Mouse (Mus musculus) granulocyte monocyte progenitor cell, adult 5-6 weeks (primary cell): ENCODE measurements around the gene Notch3. TPM values are rescaled to one million over a fixed set of nuclear protein-coding genes. Genes with fewer than 3 reads are reported as not detected.
A peak's percentile ranks its signal among the peaks of the same experiment; 100 is the strongest.
"Not testable (repeated sequence)": the region's sequence is repeated elsewhere in the genome, so short reads cannot be mapped to it uniquely, and the experiment has no call there.

Source experiments
- ATAC-seq: replicated peaks from 2 replicates; pipeline ENCODE4 v1.8.0; 2016; ENCODE audit warnings: mild to moderate bottlenecking, moderate TSS enrichment, inconsistent platforms; ENCODE audit not compliant: poor library complexity, severe bottlenecking
- total RNA-seq, 2 experiments: library from RNA; stranded (forward) in 1 of 2; stranded (reverse) in 1 of 2; fragments of 200-712, 200-1000 nt in 1 of 2; fragments of >200 nt in 1 of 2; fragmentation: Nextera tagmentation in 1 of 2; gene quantifications; 2 replicates each; pipeline ENCODE4 v1.2.3; 2014 to 2017

Notch3 gene
- total RNA-seq, 2 experiments from 2014 or later = not detected

DNA sequence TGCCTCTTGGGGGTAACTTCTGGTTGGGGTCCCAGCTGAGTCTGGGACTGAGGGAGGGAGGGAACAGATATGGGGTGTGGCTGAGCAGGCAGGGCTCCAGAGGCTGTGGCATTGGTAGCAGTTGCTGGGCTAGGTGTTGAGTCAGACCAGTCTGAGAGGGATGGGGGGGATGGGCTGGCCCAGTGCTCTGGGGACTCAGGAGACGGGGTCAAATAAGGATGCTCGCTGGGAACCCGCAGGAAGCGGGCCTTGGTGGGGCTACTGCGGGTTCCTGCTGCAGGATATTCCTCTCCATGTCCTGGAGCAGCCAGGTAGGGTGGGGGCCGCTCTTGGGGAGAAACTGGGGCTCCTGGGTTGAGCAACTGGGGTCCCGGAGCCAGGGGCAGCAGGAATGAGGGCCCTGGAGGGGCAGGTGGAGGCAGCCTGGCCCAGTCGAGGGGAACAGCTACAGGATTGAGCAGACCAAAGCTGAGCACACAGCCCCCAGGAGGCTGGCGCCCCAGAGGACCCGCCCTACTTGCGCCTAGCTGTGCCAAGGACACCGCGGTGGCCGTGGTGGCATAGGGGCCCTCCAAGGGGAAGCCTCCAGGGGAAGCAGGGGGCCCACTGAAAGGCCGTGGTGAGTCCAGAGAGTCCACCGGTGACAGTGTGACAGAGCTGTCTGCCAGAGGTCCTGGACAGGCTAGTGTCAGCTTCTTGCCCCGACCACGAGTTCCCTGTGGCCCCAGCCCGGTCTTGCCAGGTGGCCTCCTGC, 44.6 kb downstream of the Notch3 start:
- peak; percentile 55 for ATAC-seq

DNA sequence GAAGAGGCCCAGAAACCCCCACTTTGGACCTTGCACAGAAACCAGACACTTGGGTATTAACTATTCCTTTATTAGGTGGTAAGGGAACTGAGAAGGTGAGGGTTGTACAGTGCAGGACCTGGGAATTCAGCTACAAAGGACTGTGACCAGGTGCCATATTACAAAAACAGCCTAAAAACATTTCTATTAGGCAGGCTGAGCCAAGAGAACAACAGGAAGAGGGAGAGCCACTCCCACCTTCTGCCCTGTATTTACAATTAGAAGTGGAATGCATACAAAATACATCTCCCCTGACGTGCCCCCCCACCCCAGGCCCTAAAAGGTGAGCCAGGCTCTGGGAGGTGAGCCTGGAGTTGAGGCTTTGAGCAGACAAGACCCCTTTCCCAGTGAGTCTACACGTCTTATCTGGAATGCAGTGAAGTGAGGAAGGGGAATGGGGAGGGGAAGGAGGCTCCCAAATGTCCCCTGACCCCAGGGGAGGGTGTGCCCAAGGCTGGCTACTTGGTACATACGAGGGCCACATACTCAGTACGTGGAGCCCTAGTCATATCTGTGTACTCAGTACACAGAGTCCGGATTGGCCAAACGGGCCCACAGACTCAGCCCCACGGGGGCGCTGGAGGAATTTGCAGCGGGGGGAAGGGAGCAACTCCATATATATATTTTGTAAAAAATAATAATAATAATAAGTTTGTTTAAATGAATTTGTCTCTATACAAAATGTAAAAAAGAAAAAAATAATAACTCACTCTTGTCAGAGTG, 45.7 kb downstream of the Notch3 start:
- no peak for ATAC-seq

DNA sequence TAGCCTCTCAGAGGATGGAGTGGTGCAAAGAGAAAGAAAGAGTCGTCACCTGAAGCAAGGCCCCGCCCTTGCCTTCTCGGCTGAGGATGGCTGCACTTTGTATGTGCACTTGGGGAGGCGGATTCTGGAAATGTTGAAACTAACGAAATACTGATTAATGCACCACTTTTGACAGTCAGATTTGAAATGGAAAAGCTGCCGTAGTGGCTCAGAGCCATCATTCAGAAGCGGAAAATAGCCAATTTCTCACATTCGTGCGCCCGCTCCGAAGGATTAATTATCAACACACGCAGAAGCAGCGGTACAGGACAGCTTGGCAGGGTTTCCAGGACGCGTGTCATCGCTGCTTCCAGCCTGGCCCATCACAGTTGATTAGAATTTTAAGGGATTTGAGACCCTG, 47.5 kb downstream of the Notch3 start:
- no peak for ATAC-seq

DNA sequence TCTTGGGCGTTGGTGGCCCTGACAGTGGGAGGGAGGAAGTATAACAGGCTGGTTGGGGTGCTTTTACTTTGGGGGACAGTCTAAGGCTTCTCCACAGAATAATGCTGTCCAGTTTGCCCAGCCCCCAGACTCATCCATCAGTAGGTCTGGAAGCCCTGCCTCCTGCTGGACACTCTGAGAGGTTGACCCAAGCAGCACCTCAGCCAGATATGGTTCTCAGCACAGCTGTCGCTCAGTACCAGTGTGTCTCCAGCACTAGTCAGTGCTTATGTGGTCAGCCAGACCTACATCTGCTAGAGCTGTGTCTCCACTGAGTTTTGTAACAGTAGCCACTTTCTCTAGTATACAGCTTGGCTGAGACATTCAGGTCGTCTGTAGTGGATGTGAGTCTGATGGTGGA, 48.2 kb downstream of the Notch3 start:
- ATAC-seq = peak; percentile 16

DNA sequence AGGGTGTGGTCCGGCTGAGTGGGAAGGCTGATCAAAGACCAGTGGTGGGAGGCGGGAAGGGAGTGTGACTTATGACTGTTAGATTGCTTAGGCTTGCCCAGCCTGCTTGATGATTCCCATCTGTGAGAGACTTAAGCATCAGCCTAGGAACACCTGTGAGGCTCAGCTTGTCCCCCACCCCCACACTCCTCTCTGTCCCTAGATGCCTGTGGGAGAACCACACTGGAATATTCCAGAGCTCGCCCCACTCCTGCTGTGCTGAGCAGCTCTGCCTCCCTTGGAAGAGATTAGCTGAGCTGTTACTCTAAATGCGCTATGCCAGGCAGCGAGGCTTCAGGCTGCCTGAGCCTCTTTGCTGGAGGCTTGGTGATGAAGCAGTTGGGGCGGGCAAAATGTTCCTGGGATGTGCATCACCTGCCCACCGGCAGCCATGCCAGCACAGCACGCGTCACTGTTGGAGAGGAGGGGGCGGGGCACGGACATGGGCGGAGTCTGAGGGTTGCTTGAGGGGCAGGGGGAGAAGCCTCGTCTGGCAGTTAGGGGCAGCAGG, 48.7 kb downstream of the Notch3 start:
- peak; percentile 14; the same call in 1 of the 2 replicates for ATAC-seq

DNA sequence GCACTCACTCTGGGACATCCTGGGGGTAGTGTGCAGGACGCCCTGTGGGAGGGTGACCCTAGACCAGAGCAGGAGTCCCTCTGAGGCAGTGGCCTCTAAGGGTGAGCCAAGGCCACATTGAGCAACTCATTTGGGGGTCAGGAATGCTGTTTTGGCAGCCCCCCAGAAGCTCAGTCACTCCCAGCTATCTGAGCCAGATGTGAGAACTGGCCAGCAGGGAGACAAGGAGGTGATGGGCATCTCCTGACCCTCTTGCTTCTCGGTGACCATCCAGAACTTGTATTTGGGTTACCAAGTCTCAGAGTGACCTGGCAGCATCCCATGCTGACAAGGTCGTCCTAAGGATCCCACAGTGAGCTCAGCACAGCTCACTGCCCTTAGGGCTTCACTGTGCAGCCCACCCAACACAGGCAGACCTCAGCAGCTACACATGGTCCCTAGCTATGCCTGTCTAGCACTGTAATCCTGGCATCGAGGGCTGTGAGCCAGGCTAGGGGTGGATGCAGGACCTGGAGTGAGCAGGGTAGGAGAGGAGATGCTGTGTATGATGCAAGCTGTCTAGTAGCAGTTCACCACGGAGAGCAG, 49.3 kb downstream of the Notch3 start:
- 0 out of 2 replicates have a peak, but pooled peaks have one; percentile 24 for ATAC-seq

DNA sequence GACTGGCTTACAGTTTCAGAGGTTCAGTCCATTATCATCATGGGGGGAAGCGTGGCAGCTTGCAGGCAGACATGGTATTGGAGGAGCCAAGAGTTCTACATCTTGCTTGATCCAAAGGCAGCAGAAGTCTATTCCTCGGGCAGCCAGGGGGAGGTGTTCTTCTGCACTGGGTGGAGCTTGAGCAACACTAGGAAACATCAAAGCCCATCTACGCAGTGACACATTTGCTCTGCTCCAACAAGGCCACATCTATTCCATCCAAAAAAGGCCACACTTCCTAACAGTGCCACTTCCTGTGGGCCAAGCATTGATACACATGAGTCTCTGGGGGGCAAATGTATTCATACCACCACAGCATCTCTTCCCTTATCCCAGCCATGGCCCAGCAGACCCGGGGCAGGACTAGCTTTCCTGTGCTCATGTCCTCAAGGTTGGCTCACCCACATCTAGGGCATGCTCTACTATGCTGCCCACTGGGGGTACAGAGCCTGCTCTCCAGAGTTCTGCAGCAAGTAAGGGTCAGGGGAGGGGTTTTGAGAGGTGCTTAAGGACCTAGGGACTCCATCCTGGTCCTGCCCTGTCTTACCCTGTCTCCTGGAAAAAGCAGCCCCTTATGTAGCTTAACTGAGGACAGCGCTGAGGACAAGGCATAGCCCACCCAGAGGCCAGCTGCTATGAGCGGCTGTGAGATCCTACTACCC, 49.9 kb downstream of the Notch3 start:
- no peak for ATAC-seq

DNA sequence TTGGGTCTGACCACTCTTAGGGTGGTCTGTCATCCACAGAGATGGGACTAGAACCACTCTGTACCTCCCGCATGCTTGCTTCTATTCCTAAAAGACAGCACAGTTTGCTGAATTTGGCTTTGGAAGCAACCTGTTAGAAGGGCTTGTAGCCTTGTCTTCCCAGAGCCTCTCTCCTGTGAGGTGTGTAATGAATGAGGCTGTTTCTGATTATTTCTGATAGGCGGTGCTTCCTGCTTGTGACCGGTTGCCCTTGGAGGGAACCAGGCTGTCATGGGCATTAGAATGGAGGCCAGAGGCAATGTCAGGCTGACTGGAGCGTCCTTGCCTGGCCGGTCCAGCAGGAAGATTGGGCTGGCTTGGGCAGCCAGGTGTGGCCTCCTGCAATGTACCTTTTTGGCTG, 52.2 kb downstream of the Notch3 start:
- not testable (repeated sequence) for ATAC-seq

DNA sequence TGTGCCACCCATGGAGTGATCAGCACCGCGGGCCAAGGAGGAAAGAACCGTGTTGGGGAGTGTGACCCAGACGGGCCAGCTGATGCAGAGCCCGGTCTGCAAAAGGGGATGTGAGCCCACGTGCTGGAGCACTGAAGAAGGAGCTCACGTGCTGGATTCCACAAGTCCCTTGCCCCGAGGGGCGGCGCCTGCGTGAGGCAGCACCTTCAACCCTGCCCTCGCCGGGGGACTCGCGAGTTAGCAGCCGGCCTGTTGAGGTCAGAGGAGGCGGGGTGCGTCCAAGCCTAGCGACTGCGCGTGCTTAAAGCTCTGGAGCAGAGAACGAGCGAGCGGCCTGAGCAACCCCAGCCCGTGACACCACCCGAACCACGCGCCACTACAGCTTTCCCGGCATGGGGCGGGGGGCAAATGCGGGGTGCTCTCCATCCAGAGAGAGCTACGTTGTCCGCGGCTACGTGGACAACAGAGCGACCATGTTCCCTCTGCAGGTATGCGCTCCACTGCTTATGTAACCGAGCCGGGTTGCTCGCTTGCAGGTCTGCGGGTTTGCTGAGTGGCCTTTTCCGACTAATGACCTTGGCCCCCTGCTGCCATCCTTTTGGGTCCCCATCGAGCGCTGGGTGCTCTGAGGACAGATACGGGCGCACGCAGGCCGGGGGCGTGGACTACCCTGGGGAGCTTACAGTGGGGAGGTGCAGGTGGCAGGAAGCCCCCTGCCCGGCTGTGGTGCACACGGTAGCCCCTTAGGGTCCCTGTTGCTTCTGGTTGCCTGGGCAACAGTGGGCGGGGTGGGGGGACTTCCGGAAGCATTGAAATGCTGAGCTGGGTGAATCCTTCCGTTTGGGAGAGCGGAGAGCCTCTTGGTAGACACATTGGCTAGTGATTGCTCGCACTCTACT, 52.9 kb downstream of the Notch3 start:
- ATAC-seq = peak; percentile 74

DNA sequence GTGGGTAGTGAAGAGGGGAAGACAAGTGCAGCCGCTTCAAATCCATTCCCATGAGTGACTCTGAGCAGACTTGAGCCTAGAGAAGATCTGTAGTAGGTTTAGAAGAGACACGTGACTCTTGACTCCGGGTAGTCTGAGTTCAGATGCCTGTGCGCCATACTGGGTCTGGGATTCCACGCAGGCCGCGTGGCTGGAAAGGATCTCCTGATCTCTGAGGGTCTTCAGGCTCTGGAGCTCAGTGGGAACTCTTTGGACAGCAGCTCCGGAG, 53.5 kb downstream of the Notch3 start:
- ATAC-seq = no peak; the same call in 1 of the 2 replicates

DNA sequence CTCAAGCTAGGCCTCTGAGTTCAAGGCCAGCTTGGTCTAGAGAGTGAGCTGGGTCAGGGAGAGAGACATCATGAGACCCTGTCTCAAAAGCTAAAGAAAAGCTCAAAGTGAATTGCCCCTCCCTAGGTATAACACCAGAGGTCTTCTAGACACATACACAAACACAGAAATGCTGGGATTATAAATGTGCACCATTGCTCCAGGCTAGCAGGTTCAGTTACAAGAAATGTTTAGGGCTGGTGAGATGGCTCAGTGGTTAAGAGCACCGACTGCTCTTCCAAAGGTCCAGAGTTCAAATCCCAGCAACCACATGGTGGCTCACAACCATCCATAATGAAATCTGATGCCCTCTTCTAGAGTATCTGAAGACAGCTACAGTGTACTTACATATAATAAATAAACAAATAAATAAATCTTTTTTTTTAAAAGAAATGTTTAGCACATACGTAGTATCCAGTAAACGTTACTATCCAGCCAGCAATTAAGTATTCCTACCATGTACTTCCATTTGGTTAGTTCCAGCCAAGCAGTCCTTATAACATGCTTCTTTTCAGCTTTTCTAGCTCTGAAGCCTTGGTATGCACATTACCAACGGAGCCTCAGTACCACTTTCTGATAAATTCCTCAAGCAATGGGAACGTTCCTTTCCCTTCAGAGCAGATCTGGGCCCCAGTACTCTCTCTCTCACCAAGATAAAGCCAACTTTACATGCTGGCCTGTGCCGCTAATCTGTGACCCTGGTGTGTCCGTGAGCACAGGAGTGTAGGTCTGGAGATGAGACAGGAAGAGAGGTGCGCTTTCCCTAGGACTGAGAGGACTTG, 54.0 kb downstream of the Notch3 start:
- no peak for ATAC-seq

DNA sequence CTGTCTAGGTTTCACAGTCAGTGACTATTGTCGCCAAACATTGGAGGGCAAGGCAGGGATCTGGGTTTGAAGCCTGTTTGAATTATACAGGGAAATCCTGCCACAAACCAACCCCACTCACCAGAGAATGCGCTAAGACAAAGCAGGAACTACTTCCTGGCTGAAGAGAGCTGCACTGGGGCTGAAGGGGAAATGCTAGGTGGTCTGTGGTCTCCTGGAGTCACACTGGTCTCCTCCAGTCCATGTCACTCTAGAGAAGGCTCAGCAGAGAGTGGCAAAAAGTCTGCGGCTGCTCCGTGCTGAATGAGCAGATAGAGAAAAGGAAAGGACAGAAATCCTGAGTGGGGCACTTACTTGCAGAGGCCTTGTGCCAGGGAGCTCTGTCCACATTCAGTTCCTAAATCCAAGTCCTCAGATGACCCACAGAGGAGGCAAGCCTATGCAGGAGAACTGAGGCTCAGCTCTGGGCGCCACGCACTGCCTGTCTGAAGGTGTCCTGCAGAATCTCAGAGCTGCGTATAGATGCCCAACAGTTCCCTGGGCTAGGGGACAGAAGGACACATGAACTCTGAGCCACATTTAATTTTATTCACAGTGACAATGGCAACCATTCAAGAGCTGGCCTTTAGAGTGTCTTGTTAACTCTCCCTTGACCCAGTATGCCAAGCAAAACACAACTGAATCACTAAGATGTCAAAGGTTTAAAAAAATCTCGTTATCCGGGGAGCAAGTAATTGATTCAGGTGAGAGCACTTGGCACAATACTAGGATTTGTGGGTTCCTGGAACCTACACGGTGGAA, 55.5 kb downstream of the Notch3 start:
- peak; percentile 24; the same call in 1 of the 2 replicates for ATAC-seq

DNA sequence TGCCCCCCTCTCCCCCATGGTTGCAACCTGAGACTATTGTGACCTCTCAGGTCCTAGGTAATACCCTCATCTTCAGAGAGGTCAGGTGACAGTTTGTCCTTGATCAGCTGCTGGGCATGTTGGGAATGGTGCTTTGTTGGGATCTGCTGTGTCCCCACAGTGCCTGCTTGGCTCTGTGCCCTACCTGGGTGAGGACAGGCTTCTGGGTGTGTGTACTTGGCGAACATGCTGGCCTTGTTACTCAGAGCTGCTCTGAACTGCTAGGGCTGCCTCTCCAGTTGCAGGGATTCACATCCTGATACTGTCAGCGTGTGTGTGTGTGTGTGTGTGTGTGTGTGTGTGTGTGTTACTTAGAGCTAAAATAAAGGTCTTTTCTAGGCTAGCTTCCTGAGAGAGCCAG, 56.2 kb downstream of the Notch3 start:
- no peak for ATAC-seq

DNA sequence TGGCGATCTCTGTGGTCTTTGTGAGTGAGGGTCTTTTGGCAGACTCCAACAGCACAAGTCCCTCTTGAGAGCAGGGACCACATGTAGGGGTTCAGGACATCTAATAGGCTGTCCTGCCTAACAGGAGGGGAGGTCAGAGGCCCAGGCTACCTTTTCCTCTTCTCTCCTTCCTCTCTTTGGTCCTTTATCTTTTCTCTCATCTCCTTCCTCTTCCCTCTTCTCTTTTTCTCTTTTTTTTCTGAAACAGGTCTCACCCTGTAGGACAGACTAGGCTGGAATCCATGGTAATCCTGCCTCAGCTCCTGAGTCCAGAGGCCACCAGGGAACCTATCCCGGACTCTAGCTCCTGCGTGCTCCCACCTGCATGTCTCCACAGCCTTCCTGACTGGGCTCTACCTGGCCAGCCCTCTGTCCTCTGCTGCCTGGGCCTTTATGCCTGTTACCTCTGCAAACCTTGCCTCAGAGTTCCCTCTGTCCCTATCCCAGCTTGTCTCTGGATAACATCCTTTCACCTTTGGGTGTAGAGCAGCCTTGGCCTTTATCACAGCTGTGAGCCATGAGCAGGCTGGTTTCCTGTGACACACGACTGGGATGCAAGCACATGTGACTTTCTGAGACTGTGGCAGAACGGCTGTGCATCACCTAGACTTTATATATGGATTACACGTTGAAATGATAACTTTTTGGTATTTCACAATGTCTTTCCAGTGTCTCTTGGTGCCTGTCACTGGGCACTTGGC, 57.3 kb downstream of the Notch3 start:
- ATAC-seq = no peak

DNA sequence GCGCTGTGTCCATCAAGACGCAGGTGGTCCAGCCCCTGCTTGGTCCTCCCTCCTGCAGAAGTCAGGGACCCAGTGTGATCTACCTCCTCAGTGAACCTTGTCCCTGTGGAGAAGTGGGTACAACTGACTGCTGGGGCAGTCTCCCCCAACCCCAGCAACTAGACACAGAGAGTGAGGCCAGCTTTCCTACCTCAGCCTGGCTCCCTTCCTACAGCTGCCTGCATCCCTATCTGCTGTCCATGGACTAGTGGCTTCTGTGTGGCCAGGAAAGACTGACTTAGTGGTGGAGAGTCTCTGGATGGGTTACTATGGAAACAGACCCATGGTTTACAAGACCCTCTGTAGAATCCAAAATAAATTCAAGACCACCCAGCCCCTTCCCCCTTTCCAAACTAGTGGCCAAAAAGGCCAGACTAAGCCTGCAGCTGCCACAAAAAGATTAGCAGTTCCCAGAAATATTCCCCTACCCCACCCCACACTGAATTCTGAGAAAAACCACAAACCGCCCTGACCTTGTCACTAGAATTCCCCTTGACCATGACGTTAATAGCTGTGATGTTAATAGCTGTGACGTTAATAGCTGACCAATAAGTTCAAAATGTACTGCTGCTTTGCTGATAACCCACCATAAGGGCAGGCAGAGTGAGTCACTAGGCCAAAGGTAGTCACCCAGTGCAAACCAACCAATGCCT, 58.2 kb downstream of the Notch3 start:
- not testable (repeated sequence) for ATAC-seq

DNA sequence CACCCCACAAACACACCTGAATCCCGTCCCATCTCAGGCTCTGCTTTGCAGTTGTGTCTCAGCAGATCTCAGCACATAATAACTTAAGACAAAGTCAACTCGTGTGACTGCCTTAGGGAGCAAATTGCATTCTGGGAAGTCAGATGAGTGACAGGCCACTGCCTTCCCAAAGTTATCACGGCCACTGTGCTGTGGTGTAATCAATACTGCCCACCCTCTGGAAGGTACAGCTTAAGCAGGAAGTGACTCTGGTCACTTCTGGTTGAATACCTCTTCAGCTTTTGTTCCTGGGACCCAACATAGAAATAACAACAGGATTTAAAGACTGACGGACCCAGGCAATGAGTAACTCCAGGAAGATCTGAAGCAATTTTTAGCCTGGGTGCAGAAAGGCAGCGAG, 58.8 kb downstream of the Notch3 start:
- no peak; the same call in 1 of the 2 replicates for ATAC-seq

DNA sequence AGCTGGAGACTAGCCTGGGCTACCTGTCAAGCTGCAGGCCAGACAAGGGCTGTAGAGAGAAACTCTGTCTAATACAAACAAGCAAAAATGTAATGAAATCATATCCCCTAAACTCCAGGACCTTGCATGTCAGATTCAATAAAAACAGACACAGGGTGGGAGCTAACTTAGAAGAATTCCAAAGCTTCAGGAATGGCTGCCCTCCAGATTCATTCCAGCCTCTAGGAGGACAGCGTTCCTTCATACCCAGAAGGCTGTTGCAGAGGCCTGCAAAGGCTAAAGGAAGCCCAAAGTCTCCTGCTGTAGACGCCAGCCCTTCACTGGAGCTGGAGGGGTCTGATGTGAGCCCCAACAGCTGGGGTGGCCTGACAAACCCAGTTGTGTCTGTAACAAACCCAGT, 60.3 kb downstream of the Notch3 start:
- no peak for ATAC-seq
